Mouse (Mus musculus) midbrain, embryonic 14.5 days (tissue): ENCODE measurements at regions not wholly inside any gene's neighbourhood (a gene's known extent, or its start where the extent isn't known, plus 50 kb on each side); places are given as distances from the start of the nearest gene placed in this dataset.

Source experiments
- ATAC-seq: fragments of 200-750 bp; cut with Nextera tagmentation; 2 replicates; pipeline ENCODE4 v1.8.0; 2017; ENCODE audit warnings: moderate number of reproducible peaks, moderate library complexity; ENCODE audit not compliant: low FRiP score, low TSS enrichment
- DNase-seq: peaks from one replicate; pipeline ENCODE4 v3.0.0-alpha.2; 2015
- H3K27ac ChIP-seq: fragments of 300-500 bp; sonication (generic); replicated peaks from 2 replicates; pipeline ENCODE4 v1.5.1; 2014; ENCODE audit warnings: mild to moderate bottlenecking, low read depth, low read length, moderate library complexity
- H3K27me3 ChIP-seq: fragments of 300-500 bp; sonication (generic); 2 replicates; pipeline ENCODE4 v1.6.1; 2014; ENCODE audit warnings: low read length, control low read depth, mixed read lengths; ENCODE audit not compliant: control insufficient read depth, insufficient read depth
- H3K36me3 ChIP-seq: fragments of 300-500 bp; sonication (generic); 2 replicates; pipeline ENCODE4 v1.6.1; 2014; ENCODE audit warnings: low read length, control low read depth; ENCODE audit not compliant: control insufficient read depth, insufficient read depth
- H3K4me1 ChIP-seq: fragments of 300-500 bp; sonication (generic); 2 replicates; pipeline ENCODE4 v1.6.1; 2014; ENCODE audit warnings: mild to moderate bottlenecking, antibody characterized with exemption, low read length, control low read depth; ENCODE audit not compliant: control insufficient read depth, insufficient read depth
- H3K4me2 ChIP-seq: fragments of 300-500 bp; sonication (generic); 2 replicates; pipeline ENCODE4 v1.6.1; 2014; ENCODE audit warnings: mild to moderate bottlenecking, low read length, moderate library complexity
- H3K4me3 ChIP-seq: fragments of 300-500 bp; sonication (generic); replicated peaks from 2 replicates; pipeline ENCODE4 v1.5.1; 2014; ENCODE audit warnings: low read depth, low read length
- H3K9ac ChIP-seq: fragments of 300-500 bp; sonication (generic); replicated peaks from 2 replicates; pipeline ENCODE4 v1.6.1; 2014; ENCODE audit warnings: mild to moderate bottlenecking, low read length, moderate library complexity
- H3K9me3 ChIP-seq: fragments of 300-500 bp; sonication (generic); 2 replicates; pipeline ENCODE4 v1.6.1; 2016; ENCODE audit warnings: low read length, control low read depth, mixed read lengths; ENCODE audit not compliant: control insufficient read depth
- WGBS: fragments of 180-500 bp; shearing (Covaris S2); extraction: QIAGEN DNeasy Blood & Tissue Kit; methylation state at CpG from one replicate; pipeline ENCODE4 v1.1.7; 2014; 5-methylcytosine and 5-hydroxymethylcytosine counted together

GRCm38 (mm10) chr15:59954345-59954744 is 62.1 kb downstream of the 4933412E24Rik start:
- no peaks in the 10 kb centered on the region for H3K27me3 ChIP-seq
- no peak overlapping the region for H3K9ac ChIP-seq
- no peak overlapping the region for H3K4me3 ChIP-seq
- 86% methylated on average over 3 of the region's 3 CpGs for WGBS
- H3K4me2 ChIP-seq = no peak overlapping the region
- no peaks in the 10 kb centered on the region for H3K4me1 ChIP-seq
- DNase-seq (no peak), ATAC-seq (no peak)
- no peaks in the 10 kb centered on the region for H3K36me3 ChIP-seq
- H3K9me3 ChIP-seq = no peaks in the 10 kb centered on the region
- H3K27ac ChIP-seq = no peak overlapping the region

GRCm38 (mm10) chr15:59953857-59954256 is 62.6 kb downstream of the 4933412E24Rik start:
- no peak overlapping the region for H3K4me3 ChIP-seq
- no peaks in the 10 kb centered on the region for H3K36me3 ChIP-seq
- no peaks in the 10 kb centered on the region for H3K27me3 ChIP-seq
- no peak for ATAC-seq
- H3K27ac ChIP-seq = no peak overlapping the region
- no peaks in the 10 kb centered on the region for H3K9me3 ChIP-seq
- no peaks in the 10 kb centered on the region for H3K4me1 ChIP-seq
- DNase-seq = no peak
- no peak overlapping the region for H3K9ac ChIP-seq
- WGBS = 93% methylated on average over 4 of the region's 4 CpGs
- H3K4me2 ChIP-seq = no peak overlapping the region

GRCm38 (mm10) chr15:59950617-59951216 is 65.7 kb downstream of the 4933412E24Rik start:
- no peak for DNase-seq
- H3K9me3 ChIP-seq = no peaks in the 10 kb centered on the region
- no peaks in the 10 kb centered on the region for H3K27me3 ChIP-seq
- H3K27ac ChIP-seq = no peak overlapping the region
- no peaks in the 10 kb centered on the region for H3K4me1 ChIP-seq
- H3K36me3 ChIP-seq = no peaks in the 10 kb centered on the region
- H3K4me3 ChIP-seq = no peak overlapping the region
- no peak for ATAC-seq
- WGBS = 86% methylated on average over 3 of the region's 3 CpGs
- H3K4me2 ChIP-seq = no peak overlapping the region
- H3K9ac ChIP-seq = no peak overlapping the region

GRCm38 (mm10) chr15:59945208-59945607 is 71.2 kb downstream of the 4933412E24Rik start:
- whole genome bisulfite sequencing = 7% methylated on average over 8 of the region's 8 CpGs
- H3K36me3 ChIP-seq = no peaks in the 10 kb centered on the region
- H3K4me1 ChIP-seq = no peaks in the 10 kb centered on the region
- no peaks in the 10 kb centered on the region for H3K27me3 ChIP-seq
- ATAC-seq (peak; percentile 53; the same call in 1 of the 2 replicates), DNase-seq (peak; percentile 61)
- no peaks in the 10 kb centered on the region for H3K9me3 ChIP-seq
- H3K9ac ChIP-seq = no peak overlapping the region
- no peak overlapping the region for H3K4me3 ChIP-seq
- no peak overlapping the region for H3K27ac ChIP-seq
- no peak overlapping the region for H3K4me2 ChIP-seq

GRCm38 (mm10) chr15:59936486-59936885 is 79.9 kb downstream of the 4933412E24Rik start:
- Histone ChIP-seq H3K27ac (peak overlapping the region; percentile 14; the same call in 1 of the 2 replicates), H3K4me2 (no peak overlapping the region), H3K9me3 (peaks cover 3% of the 10 kb centered on the region; the same call in 1 of the 2 replicates), H3K9ac (no peak overlapping the region), H3K4me3 (no peak overlapping the region), H3K27me3 (no peaks in the 10 kb centered on the region), H3K4me1 (peaks cover 5% of the 10 kb centered on the region; the same call in 1 of the 2 replicates), H3K36me3 (no peaks in the 10 kb centered on the region)
- WGBS = 36% methylated on average over 5 of the region's 5 CpGs
- ATAC-seq (no peak), DNase-seq (peak; percentile 62)

- H3K4me1 ChIP-seq = no peaks in the 10 kb centered on the region
- H3K9ac ChIP-seq = no peak overlapping the region
- no peak overlapping the region for H3K4me3 ChIP-seq
- ATAC-seq = no peak
- no peak overlapping the region for H3K27ac ChIP-seq
- no peaks in the 10 kb centered on the region for H3K9me3 ChIP-seq
- no peak for DNase-seq
- no peaks in the 10 kb centered on the region for H3K36me3 ChIP-seq
- no peaks in the 10 kb centered on the region for H3K27me3 ChIP-seq
- H3K4me2 ChIP-seq = no peak overlapping the region
- WGBS = 79% methylated on average over 4 of the region's 4 CpGs
Measured at GRCm38 (mm10) chr15:59913860-59914259, 102.6 kb downstream of the 4933412E24Rik start.

- no peaks in the 10 kb centered on the region for H3K9me3 ChIP-seq
- DNase-seq (no peak), ATAC-seq (no peak)
- H3K27me3 ChIP-seq = no peaks in the 10 kb centered on the region
- no peak overlapping the region for H3K9ac ChIP-seq
- H3K4me1 ChIP-seq = no peaks in the 10 kb centered on the region
- no peak overlapping the region for H3K27ac ChIP-seq
- no peaks in the 10 kb centered on the region for H3K36me3 ChIP-seq
- H3K4me2 ChIP-seq = no peak overlapping the region
- no peak overlapping the region for H3K4me3 ChIP-seq
- WGBS = 75% methylated on average over 2 of the region's 2 CpGs
Measured at GRCm38 (mm10) chr15:59908300-59908699, 108.1 kb downstream of the 4933412E24Rik start.

GRCm38 (mm10) chr15:59905832-59906797 is 110.3 kb downstream of the 4933412E24Rik start:
- ATAC-seq (peak; percentile 34; the same call in 1 of the 2 replicates), DNase-seq (peak; percentile 76)
- 85% methylated on average over 9 of the region's 9 CpGs for WGBS
- Histone ChIP-seq H3K4me3 (no peak overlapping the region), H3K36me3 (no peaks in the 10 kb centered on the region), H3K9ac (no peak overlapping the region), H3K27ac (no peak overlapping the region), H3K4me1 (no peaks in the 10 kb centered on the region), H3K9me3 (no peaks in the 10 kb centered on the region), H3K4me2 (no peak overlapping the region), H3K27me3 (no peaks in the 10 kb centered on the region)
